Mouse (Mus musculus): ENCODE measurements around the gene Trim71.

Gene Trim71

DNA sequence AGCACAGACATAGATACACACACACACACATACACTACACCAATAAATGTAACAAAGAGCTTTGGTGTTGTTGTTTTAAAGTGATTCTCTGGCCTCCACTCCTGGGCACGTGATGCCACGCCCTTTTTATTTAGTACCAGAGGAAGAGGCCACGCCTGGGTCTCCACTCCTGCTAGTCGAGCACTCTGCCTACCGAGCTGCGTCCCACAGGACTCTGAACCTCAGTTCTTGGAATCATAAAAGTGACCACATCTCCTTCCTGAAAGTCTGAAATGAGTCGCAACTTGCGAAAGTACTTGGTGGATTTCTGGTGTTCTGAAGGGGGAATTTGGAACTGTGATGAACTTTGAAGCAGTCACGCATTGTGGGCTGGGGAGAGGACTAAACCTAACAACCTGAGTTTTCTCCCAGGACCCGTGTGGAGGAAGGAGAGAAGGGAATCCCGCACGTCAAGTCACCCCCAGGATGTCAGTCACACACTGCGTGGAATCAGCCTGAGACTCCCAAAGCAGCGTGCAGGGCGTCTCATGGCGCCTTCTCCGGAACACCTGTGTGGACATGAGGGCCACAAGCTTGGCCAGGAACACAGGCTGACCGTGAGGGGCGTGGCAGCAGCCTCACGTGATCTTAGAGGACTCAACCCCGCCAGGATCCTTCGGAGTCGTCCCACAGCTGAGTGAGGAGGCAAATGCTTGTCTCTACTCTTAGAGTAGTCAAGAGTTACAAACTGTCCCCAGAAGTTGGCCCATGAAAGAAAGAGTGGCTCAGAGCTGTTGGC is 76.5 kb downstream of the Trim71 start:
- DNase-seq (ENCODE audit: inconsistent age in 2 of 2, low spot score in 1 of 2) = no peak

GRCm38 (mm10) chr9:114486808-114487207 is 77.4 kb downstream of the Trim71 start:
- DNase-seq (ENCODE audit: inconsistent age in 2 of 2, low spot score in 1 of 2) = no peak

DNA sequence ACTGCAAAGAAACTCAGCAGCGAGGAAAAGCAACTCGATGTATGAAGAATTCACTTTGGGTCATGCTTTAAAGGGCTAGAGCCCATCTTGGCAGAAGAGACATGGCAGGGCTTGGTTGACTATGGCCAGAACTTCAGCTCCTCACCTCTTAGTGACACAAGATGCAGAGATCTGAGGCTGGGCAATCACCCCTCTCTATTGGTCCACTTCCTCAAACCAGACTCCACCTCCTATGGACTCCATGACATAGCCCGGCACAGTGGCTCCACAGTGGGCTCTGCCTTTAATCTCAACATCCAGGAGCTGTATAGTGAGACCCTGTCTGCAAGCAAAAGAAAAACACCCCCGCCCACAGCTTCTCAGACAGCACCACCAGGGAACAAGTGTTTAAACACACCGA is 79.4 kb downstream of the Trim71 start:
- no peak for DNase-seq (ENCODE audit: inconsistent age in 2 of 2, low spot score in 1 of 2)

DNA sequence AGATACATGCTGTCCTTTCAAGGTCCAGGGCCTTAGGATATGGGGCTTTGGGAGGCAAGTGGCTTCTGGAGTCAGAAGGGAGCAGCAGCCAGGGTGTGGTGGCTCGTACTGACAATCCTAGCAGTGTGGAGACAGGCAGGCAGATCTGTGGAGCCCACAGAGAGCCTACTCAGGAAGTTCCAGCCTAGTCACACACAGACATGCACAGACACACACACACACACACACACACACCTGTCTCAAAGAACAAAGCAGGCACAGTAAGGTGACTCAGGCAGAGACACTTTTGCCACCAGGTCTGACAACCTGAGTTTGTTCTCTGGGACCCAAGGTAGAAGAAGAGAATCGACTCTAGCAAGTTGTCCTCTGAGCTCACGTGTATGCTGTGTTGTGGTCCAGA is 83.2 kb downstream of the Trim71 start:
- no peak for DNase-seq (ENCODE audit: inconsistent age in 2 of 2, low spot score in 1 of 2)

DNA sequence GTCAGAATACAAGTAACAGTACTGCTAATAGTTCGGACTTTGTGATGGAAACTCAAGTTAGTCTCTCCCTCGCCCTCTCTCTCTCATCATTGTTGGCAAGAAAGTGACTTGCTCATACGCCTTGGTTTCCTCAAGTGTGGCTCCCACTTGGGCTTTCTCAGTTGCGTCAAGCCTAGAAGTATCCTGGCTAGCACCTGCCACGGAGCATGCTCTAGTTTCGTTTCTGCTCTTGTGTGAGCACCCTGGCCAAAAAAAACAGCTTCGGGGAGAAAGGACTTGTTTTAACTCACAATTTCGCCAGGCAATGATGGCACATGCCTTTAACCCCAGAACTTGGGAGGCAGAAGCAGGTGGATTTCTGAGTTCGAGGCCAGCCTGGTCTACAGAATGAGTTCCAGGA is 87.2 kb downstream of the Trim71 start:
- no peak for DNase-seq (ENCODE audit: inconsistent age in 2 of 2, low spot score in 1 of 2)

GRCm38 (mm10) chr9:114471892-114472291 is 92.3 kb downstream of the Trim71 start:
- no peak for DNase-seq (ENCODE audit: inconsistent age in 2 of 2, low spot score in 1 of 2)

GRCm38 (mm10) chr9:114468701-114469100 is 95.5 kb downstream of the Trim71 start:
- no peak for DNase-seq (ENCODE audit: inconsistent age in 2 of 2, low spot score in 1 of 2)

DNA sequence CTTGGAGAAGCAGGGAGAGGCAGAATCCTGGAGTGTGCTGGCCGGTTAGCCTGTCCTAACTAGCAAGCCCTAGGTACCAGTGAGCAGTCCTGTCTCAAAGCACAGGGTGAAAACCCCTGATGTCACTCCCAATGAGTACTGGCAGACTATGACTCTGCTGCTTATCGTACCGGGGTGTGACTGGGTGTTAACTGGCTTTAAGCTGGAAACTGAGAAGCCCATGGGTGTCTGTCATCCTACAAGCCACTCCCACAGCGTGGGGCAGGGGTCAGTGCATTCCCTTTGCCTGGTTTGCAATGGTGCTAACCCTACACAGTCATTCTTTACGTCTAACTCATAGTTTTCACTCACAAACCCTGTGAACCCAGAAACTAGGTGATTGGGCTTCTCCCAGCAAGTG is 96.0 kb downstream of the Trim71 start:
- DNase-seq (ENCODE audit: inconsistent age in 2 of 2, low spot score in 1 of 2) = no peak

DNA sequence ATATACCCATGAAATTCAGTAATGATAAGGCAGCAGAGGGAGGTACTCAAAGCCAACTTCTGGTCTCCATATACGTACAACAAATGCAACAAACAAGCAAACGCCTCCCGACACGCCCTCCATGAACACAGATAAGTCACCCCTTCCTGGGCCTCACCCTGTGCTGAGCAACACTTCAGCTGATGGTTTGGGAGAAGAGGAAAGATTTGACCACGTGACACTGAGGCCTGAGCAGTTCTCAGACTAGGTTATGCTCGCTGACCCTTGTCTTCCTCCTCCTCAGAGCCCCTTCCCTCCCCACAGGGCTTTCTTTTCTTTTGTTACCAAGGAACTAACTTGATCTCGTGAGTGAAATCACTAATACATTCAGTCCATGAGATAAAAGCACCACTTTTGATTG is 97.3 kb downstream of the Trim71 start:
- no peak for DNase-seq (ENCODE audit: inconsistent age in 2 of 2, low spot score in 1 of 2)

DNA sequence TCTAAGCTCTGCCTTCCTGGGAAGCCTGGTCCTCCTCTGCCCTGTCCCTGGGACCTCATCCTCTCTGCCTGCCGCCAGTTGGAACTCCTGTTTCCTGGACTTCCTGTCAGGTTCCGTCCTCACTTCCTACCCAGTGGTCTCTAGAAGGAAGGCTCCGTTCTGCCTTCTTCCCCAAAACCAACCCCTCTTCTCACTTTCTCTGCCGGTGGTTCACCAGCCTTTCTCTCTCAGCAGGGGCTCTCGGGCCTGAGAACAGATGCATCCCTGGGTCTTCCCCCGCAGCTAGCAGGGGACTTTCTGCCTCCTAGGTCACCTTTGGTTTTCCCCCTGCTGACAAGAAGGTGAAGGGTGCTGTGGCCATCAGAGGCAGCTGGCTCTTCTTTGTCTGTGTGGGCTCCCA is 98.7 kb downstream of the Trim71 start:
- no peak for DNase-seq (ENCODE audit: inconsistent age in 2 of 2, low spot score in 1 of 2)

- DNase-seq (ENCODE audit: inconsistent age in 2 of 2, low spot score in 1 of 2) = no peak
Observed at GRCm38 (mm10) chr9:114462569-114462968, 101.6 kb downstream of the Trim71 start.

GRCm38 (mm10) chr9:114458436-114458835 is 105.7 kb downstream of the Trim71 start:
- DNase-seq (ENCODE audit: inconsistent age in 2 of 2, low spot score in 1 of 2) = no peak
